Mouse (Mus musculus) kidney, embryonic 14.5 days (tissue): ENCODE data around the gene Pla2g6. TPM values are rescaled to one million over a fixed set of nuclear protein-coding genes. Genes with fewer than 3 reads are reported as not detected.

Experiments used
- ATAC-seq: fragments of 200-750 bp; cut with Nextera tagmentation; 2 replicates; pipeline ENCODE4 v1.8.0; 2017; ENCODE audit warnings: moderate number of reproducible peaks, mild to moderate bottlenecking, moderate TSS enrichment, moderate library complexity; ENCODE audit not compliant: low FRiP score, low TSS enrichment
- H3K27ac ChIP-seq: fragments of 300-500 bp; sonication (generic); 2 replicates; pipeline ENCODE4 v1.5.1; 2014; ENCODE audit warnings: low read depth, mild to moderate bottlenecking, low read length, moderate library complexity, mixed read lengths
- H3K27me3 ChIP-seq: fragments of 300-500 bp; sonication (generic); 2 replicates; pipeline ENCODE4 v1.6.1; 2014; ENCODE audit warnings: mild to moderate bottlenecking, low read length; ENCODE audit not compliant: control insufficient read depth, insufficient read depth
- H3K36me3 ChIP-seq: fragments of 300-500 bp; sonication (generic); 2 replicates; pipeline ENCODE4 v1.6.1; 2014; ENCODE audit warnings: low read length, mixed read lengths; ENCODE audit not compliant: control insufficient read depth, insufficient read depth
- H3K4me1 ChIP-seq: fragments of 300-500 bp; sonication (generic); 2 replicates; pipeline ENCODE4 v1.6.1; 2014; ENCODE audit warnings: low read length, mixed read lengths; ENCODE audit not compliant: control insufficient read depth, insufficient read depth
- H3K4me2 ChIP-seq: fragments of 300-500 bp; sonication (generic); replicated peaks from 2 replicates; pipeline ENCODE4 v1.6.1; 2014; ENCODE audit warnings: low read depth, mild to moderate bottlenecking, low read length
- H3K4me3 ChIP-seq: fragments of 300-500 bp; sonication (generic); 2 replicates; pipeline ENCODE4 v1.5.1; 2014; ENCODE audit warnings: mild to moderate bottlenecking, low read length
- H3K9ac ChIP-seq: fragments of 300-500 bp; sonication (generic); 2 replicates; pipeline ENCODE4 v1.6.1; 2014; ENCODE audit warnings: low read depth, mild to moderate bottlenecking, low read length, moderate library complexity
- H3K9me3 ChIP-seq: fragments of 300-500 bp; sonication (generic); 2 replicates; pipeline ENCODE4 v1.6.1; 2016; ENCODE audit warnings: low read length; ENCODE audit not compliant: control insufficient read depth
- WGBS: fragments of 180-500 bp; shearing (Covaris S2); extraction: QIAGEN DNeasy Blood & Tissue Kit; methylation state at CpG from one replicate; pipeline ENCODE4 v1.1.7; 2014; 5-methylcytosine and 5-hydroxymethylcytosine counted together
- polyA plus RNA-seq: library from polyadenylated mRNA; unstranded; fragments of >200 nt; fragmentation: Nextera tagmentation; extraction: Ambion mirVana; gene quantifications from 2 replicates; pipeline ENCODE4 v1.2.1, GENCODE M21; 2014

Pla2g6 gene
- polyA plus RNA-seq, 1 experiment from 2014 or later: 17.0 TPM

DNA sequence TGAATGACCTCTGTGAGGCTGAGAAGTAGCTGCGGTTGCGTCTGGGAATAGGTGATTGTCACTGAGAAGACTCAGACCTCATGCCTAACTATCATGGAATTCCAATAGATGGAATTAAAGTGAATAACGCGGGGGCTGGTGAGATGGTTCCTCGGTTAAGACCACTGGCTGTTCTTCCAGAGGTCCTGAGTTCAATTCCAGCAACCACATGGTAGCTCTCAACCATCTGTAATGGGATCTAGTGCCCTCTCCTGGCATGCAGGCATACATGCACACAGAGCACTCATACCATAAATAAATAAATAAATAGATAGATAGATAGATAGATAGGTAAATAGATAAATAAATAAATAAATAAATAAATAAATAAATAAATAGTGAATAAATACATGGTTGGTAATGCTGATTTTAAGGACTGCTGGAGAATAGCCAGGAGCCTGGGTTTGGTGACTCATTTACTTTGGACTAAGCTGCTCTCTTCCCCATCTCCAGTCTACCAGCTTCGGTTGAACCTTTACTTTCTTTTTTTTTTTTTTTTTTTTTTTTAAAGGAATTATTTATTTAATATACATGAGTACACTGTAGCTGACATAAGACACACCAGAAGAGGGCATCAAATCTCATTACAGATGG is 1.3 kb upstream of the Pla2g6 start:
- no peaks in the 10 kb centered on the region for H3K27me3 ChIP-seq
- WGBS: 96% methylated on average over 6 of the region's 6 CpGs
- H3K4me3 ChIP-seq: no peak overlapping the region
- no peak for ATAC-seq
- no peaks in the 10 kb centered on the region for H3K36me3 ChIP-seq
- H3K27ac ChIP-seq: no peak overlapping the region
- no peak overlapping the region for H3K9ac ChIP-seq
- H3K4me2 ChIP-seq: no peak overlapping the region
- peaks cover 18% of the 10 kb centered on the region for H3K4me1 ChIP-seq
- no peaks in the 10 kb centered on the region for H3K9me3 ChIP-seq

GRCm38 (mm10) chr15:79328939-79329275 is 717 bp upstream of the Pla2g6 start:
- peaks cover 18% of the 10 kb centered on the region for H3K4me1 ChIP-seq
- no peaks in the 10 kb centered on the region for H3K36me3 ChIP-seq
- peak overlapping the region; percentile 78; the same call in 1 of the 2 replicates for H3K27ac ChIP-seq
- WGBS: 92% methylated on average over 4 of the region's 4 CpGs
- H3K9ac ChIP-seq: no peak overlapping the region
- no peaks in the 10 kb centered on the region for H3K27me3 ChIP-seq
- H3K4me2 ChIP-seq: peak overlapping the region; percentile 89
- no peak for ATAC-seq
- peak overlapping the region; percentile 66; the same call in 1 of the 2 replicates for H3K4me3 ChIP-seq
- H3K9me3 ChIP-seq: no peaks in the 10 kb centered on the region

GRCm38 (mm10) chr15:79326971-79327961 is 924 bp downstream of the Pla2g6 start:
- Histone ChIP-seq H3K27ac (peak overlapping the region; percentile 88), H3K9me3 (no peaks in the 10 kb centered on the region), H3K36me3 (no peaks in the 10 kb centered on the region), H3K4me1 (peaks cover 22% of the 10 kb centered on the region), H3K9ac (peak overlapping the region; percentile 71), H3K4me3 (peak overlapping the region; percentile 66), H3K4me2 (peak overlapping the region; percentile 89), H3K27me3 (no peaks in the 10 kb centered on the region)
- 0 out of 2 replicates have a peak, but pooled peaks have one; percentile 18 for ATAC-seq
- 11% methylated on average over 20 of the region's 20 CpGs for WGBS

DNA sequence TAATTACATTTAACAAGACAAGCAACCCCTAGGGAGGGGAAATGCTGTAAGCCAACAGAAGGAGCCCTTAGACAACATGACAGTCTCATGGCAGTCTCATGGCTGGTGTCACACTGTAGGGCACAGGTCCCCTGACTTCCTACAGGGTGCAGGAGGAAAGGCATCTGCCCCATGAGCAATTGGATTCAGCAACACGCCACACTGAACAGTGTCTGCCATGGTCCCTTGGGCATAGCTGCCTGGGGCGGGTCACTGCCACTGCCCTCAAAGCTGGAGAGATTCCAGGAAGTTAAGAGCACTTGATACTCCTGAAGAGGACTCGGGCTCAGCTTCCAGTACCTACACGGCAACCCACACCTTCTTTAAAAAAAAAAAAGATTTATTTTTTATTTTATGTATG is 1.9 kb downstream of the Pla2g6 start:
- WGBS: 39% methylated on average over 4 of the region's 4 CpGs
- Histone ChIP-seq H3K9me3 (no peaks in the 10 kb centered on the region), H3K27me3 (no peaks in the 10 kb centered on the region), H3K4me2 (peak overlapping the region; percentile 8; the same call in 1 of the 2 replicates), H3K4me3 (no peak overlapping the region), H3K36me3 (no peaks in the 10 kb centered on the region), H3K27ac (no peak overlapping the region), H3K4me1 (peaks cover 22% of the 10 kb centered on the region), H3K9ac (no peak overlapping the region)
- no peak for ATAC-seq

DNA sequence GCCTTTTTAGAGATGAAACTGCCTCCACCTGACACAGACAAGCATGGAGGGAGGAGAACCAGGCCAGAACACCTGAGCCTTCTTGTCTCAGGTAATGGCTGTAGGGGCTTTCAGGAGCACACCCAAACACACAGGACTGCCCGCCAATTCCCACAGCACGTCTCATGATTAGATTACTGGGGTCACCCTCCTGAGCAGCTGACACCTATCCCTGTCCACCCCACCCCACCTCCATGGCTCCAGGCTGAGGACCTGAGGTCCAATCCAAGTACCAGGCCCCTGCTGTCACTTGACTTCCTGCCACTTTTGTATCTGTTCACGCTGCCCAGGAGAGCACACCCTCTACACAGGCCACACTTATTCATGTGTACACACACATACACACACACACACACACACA is 2.4 kb downstream of the Pla2g6 start:
- H3K36me3 ChIP-seq: no peaks in the 10 kb centered on the region
- no peak overlapping the region for H3K4me3 ChIP-seq
- H3K4me1 ChIP-seq: peaks cover 22% of the 10 kb centered on the region
- H3K27ac ChIP-seq: no peak overlapping the region
- no peaks in the 10 kb centered on the region for H3K9me3 ChIP-seq
- ATAC-seq: no peak
- H3K4me2 ChIP-seq: no peak overlapping the region
- WGBS: 69% methylated on average over 3 of the region's 3 CpGs
- H3K9ac ChIP-seq: no peak overlapping the region
- H3K27me3 ChIP-seq: no peaks in the 10 kb centered on the region

- peak overlapping the region; percentile 4; the same call in 1 of the 2 replicates for H3K27ac ChIP-seq
- no peak overlapping the region for H3K4me3 ChIP-seq
- no peaks in the 10 kb centered on the region for H3K27me3 ChIP-seq
- peaks cover 22% of the 10 kb centered on the region for H3K4me1 ChIP-seq
- WGBS: 82% methylated on average over 3 of the region's 3 CpGs
- H3K9ac ChIP-seq: no peak overlapping the region
- no peak for ATAC-seq
- no peaks in the 10 kb centered on the region for H3K9me3 ChIP-seq
- no peak overlapping the region for H3K4me2 ChIP-seq
- no peaks in the 10 kb centered on the region for H3K36me3 ChIP-seq
These were observed 3.8 kb downstream of the Pla2g6 start for GRCm38 (mm10) chr15:79324373-79324772.

DNA sequence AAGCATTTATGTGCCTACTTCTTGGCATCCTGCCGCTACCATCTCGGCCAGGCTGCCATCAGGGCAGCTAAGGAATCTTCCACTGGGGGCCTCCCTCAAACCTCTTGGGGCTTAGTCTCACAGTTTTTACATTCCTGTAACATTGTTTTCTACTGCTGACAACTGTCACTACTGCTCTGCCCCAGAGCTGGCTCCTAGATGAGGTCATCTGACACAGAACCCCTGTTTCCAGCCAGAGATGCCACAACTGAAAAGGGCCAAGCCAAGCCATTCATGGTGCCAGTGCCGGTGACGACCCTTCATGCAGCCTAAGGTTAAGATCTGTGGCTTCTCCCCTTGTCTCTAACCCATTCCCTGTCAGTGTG is 4.4 kb downstream of the Pla2g6 start:
- H3K4me2 ChIP-seq: no peak overlapping the region
- peak overlapping the region; percentile 4 for H3K27ac ChIP-seq
- H3K4me3 ChIP-seq: no peak overlapping the region
- no peaks in the 10 kb centered on the region for H3K36me3 ChIP-seq
- peaks cover 22% of the 10 kb centered on the region for H3K4me1 ChIP-seq
- H3K27me3 ChIP-seq: no peaks in the 10 kb centered on the region
- WGBS: 75% methylated on average over 4 of the region's 4 CpGs
- no peak for ATAC-seq
- no peaks in the 10 kb centered on the region for H3K9me3 ChIP-seq
- H3K9ac ChIP-seq: no peak overlapping the region

GRCm38 (mm10) chr15:79322991-79323790 is 5.0 kb downstream of the Pla2g6 start:
- ATAC-seq: no peak
- H3K27ac ChIP-seq: peak overlapping the region; percentile 52; the same call in 1 of the 2 replicates
- 66% methylated on average over 6 of the region's 6 CpGs for WGBS
- no peaks in the 10 kb centered on the region for H3K9me3 ChIP-seq
- no peaks in the 10 kb centered on the region for H3K27me3 ChIP-seq
- 0 out of 2 replicates have a peak overlapping the region, but pooled peaks have one; percentile 19 for H3K9ac ChIP-seq
- peaks cover 22% of the 10 kb centered on the region for H3K4me1 ChIP-seq
- no peaks in the 10 kb centered on the region for H3K36me3 ChIP-seq
- no peak overlapping the region for H3K4me2 ChIP-seq
- no peak overlapping the region for H3K4me3 ChIP-seq
